Mouse (Mus musculus) liver, postnatal 0 days (tissue): ENCODE data around the gene Nav3. TPM values are rescaled to one million over a fixed set of nuclear protein-coding genes. Genes with fewer than 3 reads are reported as not detected.

Experiments
- ATAC-seq: fragments of 200-750 bp; cut with Nextera tagmentation; 2 replicates; pipeline ENCODE4 v1.8.0; 2017; ENCODE audit warnings: mild to moderate bottlenecking, moderate library complexity
- DNase-seq: peaks from one replicate; pipeline ENCODE4 v3.0.0-alpha.2; 2016
- H3K27ac ChIP-seq: fragments of 300-500 bp; sonication (generic); 2 replicates; pipeline ENCODE4 v1.5.1; 2014; ENCODE audit warnings: antibody characterized with exemption, moderate library complexity, mild to moderate bottlenecking, low read depth
- H3K27me3 ChIP-seq: fragments of 300-500 bp; sonication (generic); 2 replicates; pipeline ENCODE4 v1.6.1; 2014; ENCODE audit warnings: low read length, control low read depth, mixed read lengths; ENCODE audit not compliant: insufficient read depth
- H3K36me3 ChIP-seq: fragments of 300-500 bp; sonication (generic); replicated peaks from 2 replicates; pipeline ENCODE4 v1.6.1; 2014; ENCODE audit warnings: mild to moderate bottlenecking, control low read depth, low read length, moderate library complexity, mixed read lengths; ENCODE audit not compliant: insufficient read depth
- H3K4me1 ChIP-seq: fragments of 300-500 bp; sonication (generic); 2 replicates; pipeline ENCODE4 v1.6.1; 2014; ENCODE audit warnings: antibody characterized with exemption, mild to moderate bottlenecking, control low read depth; ENCODE audit not compliant: insufficient read depth
- H3K4me2 ChIP-seq: fragments of 300-500 bp; sonication (generic); 2 replicates; pipeline ENCODE4 v1.6.1; 2014; ENCODE audit warnings: low read depth, mild to moderate bottlenecking, low read length, moderate library complexity, mixed read lengths
- H3K4me3 ChIP-seq: fragments of 300-500 bp; sonication (generic); 2 replicates; pipeline ENCODE4 v1.5.1; 2014; ENCODE audit warnings: low read depth, low read length
- H3K9ac ChIP-seq: fragments of 300-500 bp; sonication (generic); replicated peaks from 2 replicates; pipeline ENCODE4 v1.6.1; 2014; ENCODE audit warnings: mild to moderate bottlenecking, moderate library complexity
- H3K9me3 ChIP-seq: fragments of 300-500 bp; sonication (generic); 2 replicates; pipeline ENCODE4 v1.6.1; 2016; ENCODE audit warnings: mild to moderate bottlenecking, control low read depth, low read length, mixed read lengths
- CTCF ChIP-seq: sonication (generic); IDR thresholded peaks from 2 replicates; pipeline ENCODE4 v1.5.1; 2016; ENCODE audit warnings: antibody characterized with exemption, low read depth
- EP300 ChIP-seq: IDR thresholded peaks from 2 replicates; pipeline ENCODE4 v1.6.1; 2016; ENCODE audit warnings: antibody characterized with exemption, low read depth, mild to moderate bottlenecking
- WGBS: fragments of 180-500 bp; shearing (Covaris S2); extraction: QIAGEN DNeasy Blood & Tissue Kit; methylation state at CpG from one replicate; pipeline ENCODE4 v1.1.7; 2014; ENCODE audit not compliant: insufficient replicate concordance; 5-methylcytosine and 5-hydroxymethylcytosine counted together
- polyA plus RNA-seq: library from polyadenylated mRNA; unstranded; fragments of >200 nt; fragmentation: Nextera tagmentation; extraction: Ambion mirVana; gene quantifications from 2 replicates; pipeline ENCODE4 v1.2.1, GENCODE M21; 2015

Nav3 gene
- polyA plus RNA-seq, 1 experiment from 2014 or later = 0.04 TPM

DNA sequence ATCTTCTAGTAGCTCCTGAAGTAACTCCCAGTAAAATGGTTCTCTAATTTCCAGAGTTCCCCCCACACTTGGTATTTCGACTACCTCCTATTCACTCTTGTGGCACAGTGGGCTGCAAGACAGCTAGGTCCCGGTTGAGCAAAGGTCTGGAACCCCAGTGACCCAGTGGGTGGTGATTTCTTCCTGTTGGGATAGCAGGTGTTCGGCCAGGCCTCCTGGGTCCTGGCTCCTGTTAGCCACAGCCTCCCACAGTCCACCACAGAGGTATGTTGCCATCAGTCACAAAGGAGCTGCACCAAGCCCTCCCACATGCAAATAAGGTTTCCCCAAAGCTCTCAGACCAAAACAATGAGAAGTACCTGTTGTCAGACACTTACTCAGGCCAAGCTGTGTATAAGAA, 297.9 kb downstream of the Nav3 start:
- no peak for ATAC-seq
- TF ChIP-seq EP300 = no peak
- no peak for TF ChIP-seq CTCF
- H3K4me2 ChIP-seq = no peak overlapping the region
- H3K4me3 ChIP-seq = no peak overlapping the region
- no peak overlapping the region for H3K27ac ChIP-seq
- H3K36me3 ChIP-seq = no peaks in the 10 kb centered on the region
- 56% methylated on average over 3 of the region's 3 CpGs for WGBS
- H3K9ac ChIP-seq = no peak overlapping the region
- no peaks in the 10 kb centered on the region for H3K9me3 ChIP-seq
- no peaks in the 10 kb centered on the region for H3K27me3 ChIP-seq
- no peak for DNase-seq
- H3K4me1 ChIP-seq = no peaks in the 10 kb centered on the region

DNA sequence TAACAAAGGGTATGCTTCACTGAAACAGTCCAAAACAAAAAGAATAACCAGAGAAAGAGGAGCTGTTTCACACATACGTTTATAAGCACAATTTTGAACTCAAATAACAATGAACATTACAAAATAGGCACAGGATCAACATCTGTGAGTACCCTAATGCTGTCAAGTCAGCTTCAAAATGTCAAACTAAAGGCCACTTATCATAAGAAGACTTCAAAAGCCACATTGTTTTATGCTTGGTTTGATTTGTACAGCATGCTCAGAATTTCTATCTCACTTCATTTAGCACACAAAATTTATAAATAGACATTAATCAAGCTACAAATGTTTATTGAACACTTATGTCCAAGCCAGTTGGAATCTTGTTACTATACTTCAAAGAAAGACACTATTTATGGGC, 299.6 kb downstream of the Nav3 start:
- no peak for ATAC-seq
- H3K9me3 ChIP-seq = no peaks in the 10 kb centered on the region
- DNase-seq = no peak
- H3K27ac ChIP-seq = no peak overlapping the region
- H3K4me3 ChIP-seq = no peak overlapping the region
- WGBS = 53% methylated on average over 1 of the region's 1 CpGs
- H3K4me1 ChIP-seq = no peaks in the 10 kb centered on the region
- TF ChIP-seq EP300 (no peak), CTCF (no peak)
- no peaks in the 10 kb centered on the region for H3K36me3 ChIP-seq
- no peak overlapping the region for H3K9ac ChIP-seq
- H3K4me2 ChIP-seq = no peak overlapping the region
- H3K27me3 ChIP-seq = no peaks in the 10 kb centered on the region

GRCm38 (mm10) chr10:110155494-110155893, 300.5 kb downstream of the Nav3 start:
- ATAC-seq (no peak), DNase-seq (no peak)
- Histone ChIP-seq H3K4me1 (no peaks in the 10 kb centered on the region), H3K4me3 (no peak overlapping the region), H3K4me2 (no peak overlapping the region), H3K27ac (no peak overlapping the region), H3K9ac (no peak overlapping the region), H3K9me3 (no peaks in the 10 kb centered on the region), H3K36me3 (no peaks in the 10 kb centered on the region), H3K27me3 (no peaks in the 10 kb centered on the region)
- WGBS = 53% methylated on average over 2 of the region's 2 CpGs
- no peak for TF ChIP-seq EP300
- TF ChIP-seq CTCF = no peak

DNA sequence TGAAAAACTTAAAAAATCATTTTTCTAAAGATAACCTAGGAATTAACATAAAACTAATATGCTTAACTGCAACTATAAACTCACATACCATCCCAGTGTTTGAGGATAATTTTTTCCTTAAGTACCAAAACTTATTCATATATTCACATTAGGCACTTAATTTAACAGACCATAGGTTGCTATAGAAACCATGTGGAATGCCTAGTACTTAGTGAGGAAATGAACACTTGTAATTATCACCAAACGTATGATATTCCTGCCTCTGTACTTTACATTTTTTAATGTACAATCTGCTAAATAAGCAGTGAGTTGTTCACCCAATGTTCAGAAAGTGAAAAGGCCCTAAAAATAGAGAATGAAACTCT, 301.1 kb downstream of the Nav3 start:
- H3K9ac ChIP-seq = no peak overlapping the region
- no peaks in the 10 kb centered on the region for H3K27me3 ChIP-seq
- no peak overlapping the region for H3K4me3 ChIP-seq
- no peaks in the 10 kb centered on the region for H3K4me1 ChIP-seq
- TF ChIP-seq EP300 (no peak), CTCF (no peak)
- H3K4me2 ChIP-seq = no peak overlapping the region
- ATAC-seq (no peak), DNase-seq (no peak)
- no peaks in the 10 kb centered on the region for H3K36me3 ChIP-seq
- H3K27ac ChIP-seq = no peak overlapping the region
- WGBS = 69% methylated on average over 1 of the region's 1 CpGs
- H3K9me3 ChIP-seq = no peaks in the 10 kb centered on the region

DNA sequence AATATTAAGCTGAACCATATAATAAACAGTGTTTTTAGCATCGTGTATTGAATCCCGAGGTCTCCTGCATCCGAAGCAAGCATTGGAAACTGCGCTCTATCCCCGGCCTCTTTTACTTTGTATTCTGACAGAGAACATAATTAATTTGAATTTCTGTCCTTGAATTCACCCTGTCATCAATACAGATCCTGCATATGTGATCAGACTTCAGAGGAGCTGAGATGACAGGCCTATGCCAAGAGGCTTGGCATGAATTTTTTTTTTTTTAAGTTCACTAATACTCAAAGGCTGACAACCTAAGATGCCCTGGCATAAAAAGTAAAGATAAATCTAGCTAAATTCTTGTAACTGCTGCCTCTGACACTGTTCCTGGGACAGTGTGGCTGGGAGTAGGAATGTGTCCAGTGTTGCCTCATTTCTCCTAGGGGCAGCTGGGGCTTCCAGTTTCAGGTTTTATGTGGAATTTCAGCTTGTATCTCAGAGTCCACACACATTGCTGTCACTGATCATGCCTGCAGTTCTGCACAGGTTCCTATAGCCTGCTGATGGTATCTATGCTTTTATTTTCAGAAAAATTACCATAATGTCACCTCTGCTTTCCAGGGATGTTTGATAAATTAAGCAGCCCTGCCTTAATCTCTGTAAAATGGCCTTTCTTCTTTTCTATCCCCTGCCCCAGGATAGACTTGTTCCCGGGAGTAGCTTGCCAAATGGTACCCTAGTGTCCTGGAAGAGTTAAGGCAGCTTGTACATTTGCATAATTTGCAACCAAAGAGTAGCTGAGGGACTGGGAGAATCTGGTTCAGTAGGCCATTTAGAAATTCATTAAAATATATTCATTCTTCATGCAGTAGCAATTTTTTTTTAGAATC, 301.8 kb downstream of the Nav3 start:
- WGBS = 78% methylated on average over 6 of the region's 6 CpGs
- DNase-seq (no peak), ATAC-seq (no peak)
- no peaks in the 10 kb centered on the region for H3K27me3 ChIP-seq
- no peak overlapping the region for H3K4me3 ChIP-seq
- no peaks in the 10 kb centered on the region for H3K4me1 ChIP-seq
- H3K27ac ChIP-seq = no peak overlapping the region
- no peaks in the 10 kb centered on the region for H3K36me3 ChIP-seq
- no peak overlapping the region for H3K4me2 ChIP-seq
- H3K9ac ChIP-seq = no peak overlapping the region
- no peaks in the 10 kb centered on the region for H3K9me3 ChIP-seq
- TF ChIP-seq EP300 = no peak
- TF ChIP-seq CTCF = no peak

- Histone ChIP-seq H3K36me3 (no peaks in the 10 kb centered on the region), H3K9me3 (no peaks in the 10 kb centered on the region), H3K4me3 (no peak overlapping the region), H3K4me2 (no peak overlapping the region), H3K4me1 (no peaks in the 10 kb centered on the region), H3K27me3 (no peaks in the 10 kb centered on the region), H3K9ac (no peak overlapping the region), H3K27ac (no peak overlapping the region)
- ATAC-seq (no peak), DNase-seq (no peak)
- TF ChIP-seq EP300 (no peak), CTCF (no peak; the same call in 1 of the 2 replicates)
Measured at GRCm38 (mm10) chr10:110120572-110120971, 335.4 kb downstream of the Nav3 start.

- ATAC-seq (no peak), DNase-seq (no peak)
- no peak for TF ChIP-seq CTCF
- no peak for TF ChIP-seq EP300
- H3K36me3 ChIP-seq = no peaks in the 10 kb centered on the region
- no peaks in the 10 kb centered on the region for H3K27me3 ChIP-seq
- WGBS = 57% methylated on average over 2 of the region's 2 CpGs
- no peak overlapping the region for H3K27ac ChIP-seq
- H3K9ac ChIP-seq = no peak overlapping the region
- H3K4me3 ChIP-seq = no peak overlapping the region
- H3K9me3 ChIP-seq = no peaks in the 10 kb centered on the region
- no peak overlapping the region for H3K4me2 ChIP-seq
- no peaks in the 10 kb centered on the region for H3K4me1 ChIP-seq
Measured at GRCm38 (mm10) chr10:110117341-110117740, 338.7 kb downstream of the Nav3 start.
